Mouse (Mus musculus) adrenal gland, adult (tissue): ENCODE measurements around the gene Mcm6.

Experiments used
- DNase-seq, 2 experiments: peaks; one replicate each; pipeline ENCODE4 v3.0.0; 2022 to 2023; ENCODE audit warnings: low spot score in 1 of 2; ENCODE audit not compliant: inconsistent age in 2 of 2

Gene Mcm6

GRCm38 (mm10) chr1:128359554-128360376 lies at the start of gene Mcm6:
Mcm6 (minus strand) TSS chr1:128359664.
- peak; percentile 94 to 98 for DNase-seq

DNA sequence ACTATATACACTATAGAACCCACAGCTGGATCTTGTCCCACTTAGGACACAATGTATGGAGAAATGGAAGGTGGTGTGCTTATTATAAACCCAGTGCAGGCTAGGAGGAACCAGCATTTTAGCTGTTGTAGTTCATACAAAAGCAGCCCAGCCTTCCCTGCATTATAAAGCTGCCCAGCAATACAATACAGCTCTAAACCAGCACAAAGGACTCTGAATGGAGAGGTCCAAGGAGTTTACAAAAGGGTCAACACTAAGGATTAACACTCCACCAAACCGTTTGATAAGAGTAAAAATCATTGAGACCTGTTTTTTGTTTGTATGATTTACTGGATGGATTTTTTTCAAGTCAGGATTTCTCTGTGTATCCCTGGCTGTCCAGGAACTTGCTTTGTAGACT lies 47.4 kb upstream of the Mcm6 start:
- DNase-seq, result no peak

GRCm38 (mm10) chr1:128405675-128406074 lies 46.2 kb upstream of the Mcm6 start:
- DNase-seq, result no peak

DNA sequence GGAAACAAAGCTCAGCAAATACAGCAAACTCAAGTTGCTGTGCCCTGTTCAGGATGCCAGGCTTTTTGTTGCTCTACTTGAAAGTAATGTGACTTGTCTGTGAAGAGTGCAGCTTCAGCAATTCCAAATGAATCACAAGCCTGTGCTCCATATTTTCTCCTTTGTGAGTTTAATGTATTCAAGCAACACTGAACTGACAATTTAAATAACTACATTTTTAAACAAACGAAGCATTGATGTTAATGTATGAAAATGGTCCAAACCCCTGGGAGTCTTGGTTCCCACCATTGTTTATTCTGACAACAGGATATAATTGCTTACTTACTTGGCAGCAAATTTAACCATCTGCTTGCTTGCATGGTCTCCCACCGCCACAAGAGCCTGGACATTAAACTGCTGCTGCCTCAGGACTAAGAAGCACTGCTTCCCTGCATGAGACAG lies 45.6 kb upstream of the Mcm6 start:
- no peak for DNase-seq

DNA sequence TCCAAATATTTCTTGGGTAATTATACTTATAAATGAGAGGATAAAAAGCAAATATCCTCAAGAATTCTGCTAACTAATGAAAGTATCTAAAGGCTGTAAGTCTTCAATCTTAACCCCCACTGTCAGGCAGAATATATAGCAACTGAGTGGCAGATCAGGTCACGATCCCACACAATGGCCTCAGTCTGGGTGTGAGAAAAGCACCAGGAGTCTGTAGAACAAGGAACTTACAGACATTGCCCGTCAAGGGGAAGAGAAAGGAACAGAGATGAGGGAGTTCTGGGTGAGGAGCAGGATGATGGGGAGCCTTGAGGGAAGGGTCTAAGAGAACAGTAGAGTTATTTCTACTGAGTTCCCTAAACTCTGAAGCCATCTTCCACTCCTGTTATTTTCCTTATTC lies 41.5 kb upstream of the Mcm6 start:
- no peak for DNase-seq

GRCm38 (mm10) chr1:128399941-128400915 lies 40.8 kb upstream of the Mcm6 start:
- DNase-seq, result no peak

DNA sequence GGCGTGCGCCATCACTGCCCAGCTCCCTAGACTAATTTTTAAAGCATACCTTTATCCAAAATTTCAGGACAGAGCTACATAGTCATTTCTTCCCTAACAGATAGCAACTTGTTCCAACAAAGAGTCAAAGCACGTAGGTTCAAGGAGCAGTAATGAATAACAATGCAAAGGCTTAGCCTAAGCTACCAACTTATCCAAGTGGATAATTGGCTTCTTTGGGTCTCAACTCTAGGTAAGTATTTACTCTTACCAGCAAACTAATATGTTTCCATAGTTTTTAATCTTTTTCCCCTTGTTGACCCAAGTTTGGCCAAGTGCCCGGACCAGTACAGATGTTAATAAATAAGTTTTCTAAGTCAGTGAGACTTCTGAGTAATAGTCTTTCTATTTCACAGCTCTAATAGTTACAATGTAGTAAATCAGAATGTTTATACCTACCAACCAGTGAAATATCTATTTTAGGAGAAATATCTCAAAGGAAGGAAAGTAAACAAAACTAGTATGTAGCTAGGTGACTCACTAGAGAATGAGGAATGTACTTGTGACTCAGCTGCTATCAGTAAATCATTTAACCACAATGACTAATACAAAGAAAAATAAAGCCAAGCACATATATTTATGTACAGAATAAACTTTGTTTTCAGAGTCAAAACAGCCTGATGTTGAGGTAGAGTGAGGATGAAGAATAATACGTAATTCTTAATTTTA lies 39.4 kb upstream of the Mcm6 start:
- peak in 1 of 2 experiments; percentile 62 for DNase-seq

DNA sequence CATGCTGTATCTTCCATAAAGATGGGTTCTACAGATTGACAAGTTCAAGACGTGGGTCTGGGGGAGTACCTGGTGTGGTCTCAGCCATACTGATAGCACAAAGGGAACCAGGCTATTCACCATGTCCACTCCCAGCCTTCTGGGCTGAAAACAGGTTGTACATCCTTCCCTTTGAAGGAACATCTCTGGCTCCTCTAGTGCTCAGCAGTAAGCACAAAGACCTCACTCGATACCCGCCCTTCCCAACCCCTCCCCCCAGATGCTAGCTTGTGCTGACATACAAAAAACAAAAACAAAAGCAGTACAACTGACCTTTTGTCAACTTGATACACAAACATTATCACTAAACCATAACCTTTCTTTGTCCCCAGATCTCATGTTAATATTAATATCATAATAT lies 35.2 kb upstream of the Mcm6 start:
- DNase-seq, result no peak

DNA sequence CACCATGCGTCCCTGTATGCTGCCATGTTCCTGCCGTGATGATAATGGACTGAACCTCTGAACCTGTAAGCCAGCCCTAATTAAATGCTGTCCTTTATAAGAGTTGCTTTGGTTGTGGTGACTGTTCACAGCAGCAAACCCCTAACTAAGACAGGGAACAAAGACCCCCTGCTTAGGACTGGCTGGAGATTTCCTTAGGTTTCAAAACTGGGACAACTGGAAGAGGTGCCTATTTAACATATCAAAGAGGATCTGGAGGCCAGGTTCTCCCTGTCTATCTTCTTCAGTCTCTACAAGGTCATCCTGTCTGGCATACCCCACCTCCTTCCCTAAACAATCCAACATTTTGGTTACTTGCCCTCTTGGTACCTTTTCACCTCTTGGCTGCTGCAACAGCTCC lies 32.9 kb upstream of the Mcm6 start:
- DNase-seq, result no peak

- DNase-seq, result no peak
Observed at GRCm38 (mm10) chr1:128386487-128386886, 27.0 kb upstream of the Mcm6 start.

DNA sequence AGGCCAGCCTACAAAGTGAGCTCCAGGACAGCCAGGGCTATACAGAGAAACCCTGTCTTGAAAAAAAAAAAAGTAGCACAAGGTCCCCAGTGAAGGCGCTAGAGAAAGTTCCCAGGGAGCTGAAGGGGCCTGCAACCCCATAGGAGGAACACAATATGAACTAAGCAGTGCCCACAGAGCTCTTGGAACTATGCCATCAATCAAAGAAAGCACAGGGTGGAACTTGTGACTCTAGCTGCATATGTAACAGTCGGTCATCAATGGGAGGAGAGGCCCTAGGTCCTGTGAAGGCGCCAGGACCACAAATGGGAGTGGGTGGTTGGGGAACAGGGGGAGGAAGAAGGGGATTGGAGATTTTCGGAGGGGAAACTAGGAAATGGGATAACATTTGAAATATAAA lies 17.4 kb upstream of the Mcm6 start:
- no peak for DNase-seq

DNA sequence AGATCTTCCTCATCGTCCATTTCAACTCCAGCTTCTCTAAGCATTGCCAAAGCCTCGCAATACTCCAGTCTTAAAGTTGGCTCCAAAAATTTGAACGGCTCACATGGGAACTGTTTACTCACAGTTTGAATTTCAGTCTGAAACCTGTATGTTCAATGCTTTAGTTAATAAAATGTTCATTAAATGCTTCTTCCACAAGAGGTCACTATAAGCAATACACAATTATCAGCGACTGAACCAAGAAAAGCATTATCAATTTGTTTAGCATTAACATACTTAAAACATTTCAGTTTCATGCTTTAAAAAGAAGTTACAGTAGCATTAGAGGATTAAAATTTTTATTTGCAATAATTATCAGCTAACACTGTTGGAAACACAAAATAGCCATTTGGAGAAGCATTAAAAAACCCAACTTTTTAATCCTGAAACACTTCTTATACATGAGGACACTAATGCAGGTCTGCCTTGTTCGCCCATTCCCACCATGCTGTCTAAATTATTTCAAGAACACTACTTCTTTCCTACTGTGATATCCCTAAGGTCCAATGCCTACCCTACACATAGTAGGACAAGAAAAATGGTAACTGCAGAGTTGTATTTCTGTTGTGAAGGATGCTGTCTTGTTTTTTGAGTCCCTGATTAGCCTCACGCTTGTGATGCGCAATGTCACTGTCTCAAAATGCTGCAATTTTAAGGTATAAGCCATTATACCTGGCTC lies 12.8 kb upstream of the Mcm6 start:
- no peak for DNase-seq

GRCm38 (mm10) chr1:128368732-128369441 lies 9.4 kb upstream of the Mcm6 start:
- DNase-seq, result peak; percentile 33 to 74

DNA sequence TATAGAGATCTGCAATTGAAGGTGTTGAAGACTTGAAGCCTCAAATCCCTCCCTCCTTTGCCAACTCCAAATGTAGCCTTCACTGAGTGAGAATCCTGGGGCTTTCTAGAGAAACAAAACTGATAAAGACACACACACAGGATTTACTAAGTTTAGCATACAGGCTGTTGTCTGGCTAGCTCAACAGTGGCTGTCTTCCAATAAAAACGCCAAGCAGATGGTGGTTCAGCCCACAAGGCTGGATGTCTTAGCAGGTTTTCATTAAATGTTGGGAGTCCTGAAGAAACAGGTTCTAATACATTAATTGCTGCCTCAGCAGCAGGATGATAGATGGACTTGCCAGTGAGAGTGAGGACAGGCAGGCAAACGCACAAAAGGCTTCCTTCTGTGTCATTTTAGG lies 1.1 kb upstream of the Mcm6 start:
- DNase-seq, result no peak

DNA sequence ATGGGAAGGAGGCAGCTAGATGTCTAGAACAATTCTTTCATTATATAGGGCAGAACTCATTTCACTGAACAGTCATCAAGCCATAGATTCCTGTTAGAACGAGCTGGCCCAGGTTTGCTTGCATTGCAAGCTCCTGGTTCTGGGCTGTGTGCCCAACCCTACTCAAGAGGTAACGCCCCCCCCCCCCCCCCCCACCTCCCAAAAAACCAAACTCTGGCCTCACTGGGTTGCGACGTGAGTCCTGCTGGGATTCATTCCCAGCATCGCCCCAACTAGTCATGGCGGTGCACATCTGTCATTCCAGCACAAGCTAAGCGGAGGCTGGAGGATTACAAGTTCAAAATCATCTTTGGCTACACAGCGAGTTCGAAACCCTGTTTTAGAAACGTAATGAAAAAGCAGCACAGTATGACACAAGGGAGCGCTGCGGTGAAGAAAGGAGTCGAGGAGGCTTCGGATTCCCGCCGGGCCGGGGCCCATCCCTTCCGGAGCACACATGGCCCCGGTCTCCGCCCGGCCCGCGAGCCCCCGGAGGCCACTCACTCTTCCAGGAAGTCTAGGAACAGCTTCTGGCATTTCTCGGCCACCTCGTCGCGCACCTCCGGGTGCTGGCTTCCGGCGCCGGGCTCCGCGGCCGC lies 429 bp downstream of the Mcm6 start:
- peak in 1 of 2 experiments; percentile 39 for DNase-seq

- peak; percentile 55 to 84 for DNase-seq
Observed at GRCm38 (mm10) chr1:128358276-128358675, 1.2 kb downstream of the Mcm6 start.

DNA sequence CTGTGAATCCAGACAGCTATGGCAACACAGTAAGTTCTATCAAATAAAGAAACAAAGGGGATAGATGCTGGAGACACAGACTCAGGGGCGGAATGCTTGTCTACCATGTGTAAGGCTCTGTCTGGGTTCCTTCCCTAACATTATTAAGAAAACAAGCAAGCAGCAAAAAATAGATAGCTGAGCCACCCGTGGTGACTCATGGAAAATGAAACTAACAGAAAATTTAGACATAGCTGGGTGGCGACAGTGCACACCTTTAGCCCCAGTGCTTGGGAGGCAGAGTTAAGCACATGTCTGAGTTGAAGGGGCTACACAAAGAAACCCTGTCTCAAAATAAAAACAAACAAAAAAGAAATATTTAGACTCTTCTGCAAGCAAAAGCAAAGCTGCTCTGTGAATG lies 2.0 kb downstream of the Mcm6 start:
- DNase-seq, result peak; percentile 27 to 78

- DNase-seq, result no peak
Observed at GRCm38 (mm10) chr1:128353092-128353491, 6.4 kb downstream of the Mcm6 start.

DNA sequence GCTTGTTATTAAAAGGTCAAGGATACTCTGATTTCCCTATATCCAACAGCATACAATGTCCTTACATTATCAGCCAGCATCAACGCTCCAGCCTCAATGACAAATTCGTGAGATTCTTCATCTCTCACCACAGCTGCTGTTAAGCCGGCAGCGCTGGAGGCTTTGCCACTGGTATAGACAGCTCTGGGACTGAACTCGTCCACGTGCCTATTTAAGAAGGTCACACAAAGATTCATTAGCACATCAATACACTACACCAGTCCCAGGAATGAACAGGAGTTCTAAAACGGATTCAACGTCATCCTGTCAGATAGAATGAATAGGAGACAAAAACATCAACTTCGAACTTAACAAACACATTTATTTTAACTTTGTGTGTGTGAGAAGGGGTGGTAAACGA lies 15.2 kb downstream of the Mcm6 start:
- no peak for DNase-seq
